Mouse (Mus musculus) E14TG2a.4 (cell line): ENCODE measurements at regions not wholly inside any gene's neighbourhood (a gene's known extent, or its start where the extent isn't known, plus 50 kb on each side); places are given as distances from the start of the nearest gene placed in this dataset.

Source experiments
- H3K27me3 ChIP-seq: 2 replicates; pipeline ENCODE4 v1.6.1; 2014; ENCODE audit warnings: low read length, control low read depth; ENCODE audit not compliant: insufficient read depth
- H3K36me3 ChIP-seq: 2 replicates; pipeline ENCODE4 v1.6.1; 2014; ENCODE audit warnings: low read length, control low read depth; ENCODE audit not compliant: insufficient read depth
- H3K4me1 ChIP-seq: replicated peaks from 2 replicates; pipeline ENCODE4 v1.6.1; 2014; ENCODE audit warnings: low read depth, low read length, control low read depth
- H3K4me3 ChIP-seq: replicated peaks from 2 replicates; pipeline ENCODE4 v1.5.1; 2014; ENCODE audit warnings: mild to moderate bottlenecking, low read length
- H3K9me3 ChIP-seq: 2 replicates; pipeline ENCODE4 v1.6.1; 2014; ENCODE audit warnings: low read length, control low read depth
- CTCF ChIP-seq: conservative IDR thresholded peaks from 2 replicates; pipeline ENCODE4 v1.5.1; 2014; ENCODE audit warnings: low read length
- NANOG ChIP-seq: IDR thresholded peaks from 2 replicates; pipeline ENCODE4 v1.6.1; 2014; ENCODE audit warnings: borderline replicate concordance, low read length, mixed read lengths
- POU5F1 ChIP-seq: IDR thresholded peaks from 2 replicates; pipeline ENCODE4 v1.6.1; 2014; ENCODE audit warnings: low read length, borderline replicate concordance

DNA sequence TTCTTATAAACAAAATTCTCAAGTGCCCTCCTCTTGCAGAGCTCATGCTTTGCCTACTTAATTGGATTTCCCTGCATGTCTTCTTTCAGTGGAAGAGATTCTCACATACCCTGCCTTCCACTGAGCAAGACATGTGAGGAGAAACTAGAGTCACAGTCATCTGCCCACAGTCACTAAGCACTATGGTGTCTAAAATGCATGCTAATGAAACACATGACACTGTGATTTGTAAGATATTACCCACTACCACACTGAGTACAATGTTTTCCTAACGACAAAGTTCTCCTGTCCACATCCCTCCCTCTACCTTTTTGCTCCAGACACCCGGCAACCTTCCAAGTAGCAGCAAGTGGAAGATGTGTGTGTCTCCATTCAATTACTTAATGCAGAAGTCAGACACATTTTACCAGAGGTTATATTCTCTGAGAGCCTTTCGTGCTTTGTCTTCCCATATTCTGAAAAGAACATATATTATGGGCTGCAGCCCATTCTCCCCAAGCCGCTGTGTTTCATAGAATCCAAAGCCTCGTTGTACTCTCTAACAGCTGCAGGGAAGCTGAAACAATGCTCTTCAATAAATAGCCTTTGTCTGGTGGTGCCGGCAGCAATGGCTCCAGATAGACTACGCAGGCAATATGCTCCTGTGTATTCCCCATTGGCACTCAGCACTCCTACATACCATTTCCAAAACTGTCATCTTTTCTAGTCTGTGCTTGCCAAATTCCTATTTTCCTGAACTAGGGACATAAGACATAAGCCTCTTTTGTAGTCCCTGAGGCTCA is 670.7 kb downstream of the Poteg start:
- Histone ChIP-seq H3K4me3 (no peak overlapping the region), H3K36me3 (no peaks in the 10 kb centered on the region)

DNA sequence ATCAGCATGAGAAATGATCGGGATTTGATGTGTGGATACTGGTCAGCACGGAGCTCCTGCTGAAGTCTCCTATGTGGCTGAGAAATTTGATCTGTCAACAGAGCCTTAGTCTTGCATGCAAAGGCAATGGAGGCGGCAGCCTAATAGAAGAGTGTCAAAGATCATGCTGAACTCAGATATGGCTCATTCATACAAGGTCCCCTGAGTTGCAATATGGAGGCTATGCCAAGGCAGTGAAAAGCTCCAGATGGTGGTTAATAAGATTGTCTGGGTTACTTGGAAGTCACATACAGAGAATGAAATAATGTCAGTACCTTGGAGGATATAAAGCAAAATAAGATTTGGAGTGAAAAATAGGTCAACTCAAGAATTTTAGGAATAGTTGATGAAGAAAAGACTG is 677.6 kb downstream of the Poteg start:
- Histone ChIP-seq H3K4me1 (no peaks in the 10 kb centered on the region), H3K9me3 (no peaks in the 10 kb centered on the region), H3K36me3 (no peaks in the 10 kb centered on the region), H3K4me3 (no peak overlapping the region), H3K27me3 (no peaks in the 10 kb centered on the region)
- TF ChIP-seq POU5F1 (no peak), NANOG (no peak), CTCF (no peak)

More for the DNA sequence above, 670.7 kb downstream of the Poteg start:
- no peaks in the 10 kb centered on the region for H3K9me3 ChIP-seq
- no peaks in the 10 kb centered on the region for H3K27me3 ChIP-seq
- no peaks in the 10 kb centered on the region for H3K4me1 ChIP-seq
- TF ChIP-seq CTCF (no peak), POU5F1 (no peak), NANOG (no peak)

DNA sequence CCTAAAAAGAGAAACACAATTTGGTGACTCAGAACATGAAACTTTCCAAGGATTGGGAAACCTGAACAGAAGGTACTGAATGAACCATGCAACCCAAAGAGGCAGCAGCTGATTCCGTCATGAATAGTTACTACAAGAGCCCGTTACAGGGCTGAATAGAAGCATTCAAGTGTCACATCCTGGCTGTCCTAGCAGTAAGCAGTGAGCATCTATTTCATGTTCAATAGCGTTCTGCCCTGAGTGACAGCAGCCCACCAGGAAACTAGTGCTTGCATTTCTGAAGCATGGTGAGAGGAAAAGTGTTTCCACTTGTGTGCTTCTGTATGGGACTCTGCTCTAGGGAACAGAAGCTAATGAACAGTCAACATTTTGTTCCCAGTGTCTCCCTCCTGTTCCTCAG is 694.4 kb downstream of the Poteg start:
- Histone ChIP-seq H3K9me3 (no peaks in the 10 kb centered on the region), H3K27me3 (no peaks in the 10 kb centered on the region), H3K4me1 (no peaks in the 10 kb centered on the region), H3K36me3 (no peaks in the 10 kb centered on the region), H3K4me3 (no peak overlapping the region)
- TF ChIP-seq POU5F1 (no peak), CTCF (no peak), NANOG (no peak)

- no peaks in the 10 kb centered on the region for H3K4me1 ChIP-seq
- no peaks in the 10 kb centered on the region for H3K36me3 ChIP-seq
- TF ChIP-seq NANOG (no peak), CTCF (no peak), POU5F1 (no peak)
- H3K4me3 ChIP-seq: no peak overlapping the region
- H3K9me3 ChIP-seq: no peaks in the 10 kb centered on the region
- H3K27me3 ChIP-seq: no peaks in the 10 kb centered on the region
These were observed 701.4 kb downstream of the Poteg start for GRCm38 (mm10) chr8:28148599-28149452.

GRCm38 (mm10) chr8:28149453-28149767 is 701.9 kb downstream of the Poteg start:
- no peaks in the 10 kb centered on the region for H3K36me3 ChIP-seq
- H3K4me3 ChIP-seq: no peak overlapping the region
- TF ChIP-seq CTCF (no peak), NANOG (no peak), POU5F1 (no peak)
- H3K9me3 ChIP-seq: no peaks in the 10 kb centered on the region
- no peaks in the 10 kb centered on the region for H3K4me1 ChIP-seq
- H3K27me3 ChIP-seq: no peaks in the 10 kb centered on the region

DNA sequence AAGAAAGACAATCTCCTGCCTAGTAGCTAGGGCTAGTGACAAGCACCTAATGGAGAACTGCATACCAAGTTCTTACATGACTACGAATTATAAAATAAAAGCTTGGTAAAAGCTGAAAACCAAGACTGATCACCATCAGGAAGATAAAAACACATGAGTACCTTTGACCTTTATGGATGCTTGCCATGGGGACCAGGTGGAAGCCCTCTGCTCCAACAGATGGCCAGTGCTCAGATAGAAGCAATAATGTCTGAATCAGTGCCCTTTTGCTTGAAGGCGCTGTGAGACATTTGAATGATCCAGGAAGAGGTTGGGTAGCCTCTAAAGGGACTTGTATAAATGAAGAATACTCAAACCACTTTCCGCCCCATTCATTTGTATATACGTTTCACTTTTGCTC is 713.2 kb downstream of the Poteg start:
- Histone ChIP-seq H3K4me1 (no peaks in the 10 kb centered on the region), H3K36me3 (no peaks in the 10 kb centered on the region), H3K27me3 (no peaks in the 10 kb centered on the region), H3K4me3 (no peak overlapping the region), H3K9me3 (no peaks in the 10 kb centered on the region)
- no peak for TF ChIP-seq POU5F1
- TF ChIP-seq CTCF: no peak
- TF ChIP-seq NANOG: no peak

GRCm38 (mm10) chr8:28168036-28168435 is 720.6 kb downstream of the Poteg start:
- no peak overlapping the region for H3K4me3 ChIP-seq
- no peaks in the 10 kb centered on the region for H3K9me3 ChIP-seq
- H3K4me1 ChIP-seq: no peaks in the 10 kb centered on the region
- H3K27me3 ChIP-seq: no peaks in the 10 kb centered on the region
- no peak for TF ChIP-seq POU5F1
- TF ChIP-seq CTCF: no peak
- TF ChIP-seq NANOG: no peak
- H3K36me3 ChIP-seq: no peaks in the 10 kb centered on the region

DNA sequence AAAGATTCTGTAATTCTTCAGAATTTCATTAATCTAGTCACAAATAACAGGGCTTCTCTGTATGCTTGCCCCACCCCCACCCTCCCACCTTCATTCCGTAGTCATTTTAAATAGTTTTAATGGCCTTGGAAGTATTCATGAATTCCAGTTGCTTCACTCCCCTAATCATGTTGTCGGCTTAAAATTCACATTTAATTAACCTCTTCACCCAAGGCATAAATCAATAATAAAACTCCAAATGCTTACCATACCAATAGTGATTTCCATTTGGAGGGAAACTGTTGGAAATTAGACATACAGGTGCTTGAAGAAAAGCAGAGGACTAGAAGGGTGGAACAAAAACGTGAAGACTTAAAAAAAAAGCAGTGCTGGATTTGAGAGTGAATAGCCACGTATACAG is 724.0 kb downstream of the Poteg start:
- H3K4me3 ChIP-seq: no peak overlapping the region
- TF ChIP-seq NANOG (no peak), CTCF (no peak), POU5F1 (no peak)

More for the DNA sequence above, 724.0 kb downstream of the Poteg start:
- Histone ChIP-seq H3K27me3 (no peaks in the 10 kb centered on the region), H3K9me3 (no peaks in the 10 kb centered on the region), H3K36me3 (no peaks in the 10 kb centered on the region), H3K4me1 (no peaks in the 10 kb centered on the region)
